Mouse (Mus musculus): ENCODE data around the gene Kmt2a. TPM values are rescaled to one million over a fixed set of nuclear protein-coding genes. Genes with fewer than 3 reads are reported as not detected.

Gene Kmt2a
- total RNA-seq, 4 experiments from 2014 or later = 63.4 to 103 (median 80.1) TPM

DNA sequence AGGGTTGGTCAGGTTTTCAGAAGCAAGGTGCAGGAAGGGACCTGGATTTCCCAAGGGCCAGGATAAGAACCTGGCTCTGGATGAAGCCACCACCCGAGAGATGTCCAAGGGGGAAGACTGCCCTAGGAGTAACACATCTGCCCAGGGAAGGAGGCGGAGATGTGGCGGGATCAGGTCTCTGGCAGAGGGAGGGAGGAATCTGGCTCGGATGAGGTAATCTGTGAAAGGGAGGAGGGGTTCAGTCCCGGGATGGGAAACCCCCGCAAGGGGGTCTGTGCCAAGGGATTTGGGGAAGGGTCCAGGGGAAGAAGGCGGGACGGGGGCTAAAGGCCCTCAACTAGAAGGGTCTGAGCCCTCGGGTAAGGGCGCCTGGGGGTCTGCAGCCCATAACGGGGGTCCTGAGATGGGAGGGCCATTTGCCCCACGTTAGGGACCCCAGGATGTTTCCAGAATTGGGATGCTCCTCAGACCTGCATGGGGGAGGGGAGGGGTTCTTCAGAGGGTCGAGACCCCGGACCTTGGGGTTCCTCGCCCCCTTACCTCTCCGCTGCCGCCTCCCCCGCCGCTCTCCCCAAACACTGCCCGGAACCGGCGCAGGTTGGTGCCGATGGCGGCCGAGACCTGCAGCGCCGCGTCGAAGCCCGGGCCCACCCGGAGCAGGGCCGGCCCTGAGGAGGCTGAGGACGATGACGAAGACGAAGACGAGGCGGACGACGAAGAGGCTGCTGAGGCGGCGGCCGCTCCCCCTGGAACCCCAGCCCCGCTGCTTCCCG, 601 bp downstream of the Kmt2a start:
- peak in 1 of 2 experiments; percentile 37 for DNase-seq (ENCODE audit: low spot score in 2 of 2)

DNA sequence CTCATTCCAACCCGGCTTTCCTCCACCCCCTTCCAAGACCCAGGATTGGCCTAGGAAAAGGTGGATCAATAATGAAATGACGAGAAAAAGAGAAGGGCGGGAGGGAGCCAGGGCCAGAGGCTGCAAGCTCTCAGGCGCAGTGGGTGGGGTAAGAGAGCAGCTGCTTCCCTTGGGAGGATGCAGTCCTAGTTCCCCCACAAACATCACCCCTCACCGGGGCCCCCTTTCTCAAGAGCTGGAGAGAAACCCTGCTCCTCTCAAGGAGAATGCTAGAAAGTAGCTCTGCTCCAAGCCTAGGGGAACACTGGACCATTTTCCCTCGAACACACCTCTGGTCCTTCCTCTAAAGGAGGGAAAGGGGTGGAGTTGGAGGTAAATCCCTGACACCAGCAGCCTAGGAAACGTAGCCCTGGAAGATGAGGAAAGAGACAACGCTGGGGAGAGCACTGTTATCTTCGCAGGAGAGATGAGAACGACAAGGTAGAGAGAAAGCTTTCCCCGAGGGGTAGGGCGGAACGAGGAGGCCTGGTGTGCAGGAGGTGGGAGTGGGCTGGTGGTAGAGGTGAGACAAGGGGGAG, 1.3 kb downstream of the Kmt2a start:
- no peak for DNase-seq (ENCODE audit: low spot score in 2 of 2)

DNA sequence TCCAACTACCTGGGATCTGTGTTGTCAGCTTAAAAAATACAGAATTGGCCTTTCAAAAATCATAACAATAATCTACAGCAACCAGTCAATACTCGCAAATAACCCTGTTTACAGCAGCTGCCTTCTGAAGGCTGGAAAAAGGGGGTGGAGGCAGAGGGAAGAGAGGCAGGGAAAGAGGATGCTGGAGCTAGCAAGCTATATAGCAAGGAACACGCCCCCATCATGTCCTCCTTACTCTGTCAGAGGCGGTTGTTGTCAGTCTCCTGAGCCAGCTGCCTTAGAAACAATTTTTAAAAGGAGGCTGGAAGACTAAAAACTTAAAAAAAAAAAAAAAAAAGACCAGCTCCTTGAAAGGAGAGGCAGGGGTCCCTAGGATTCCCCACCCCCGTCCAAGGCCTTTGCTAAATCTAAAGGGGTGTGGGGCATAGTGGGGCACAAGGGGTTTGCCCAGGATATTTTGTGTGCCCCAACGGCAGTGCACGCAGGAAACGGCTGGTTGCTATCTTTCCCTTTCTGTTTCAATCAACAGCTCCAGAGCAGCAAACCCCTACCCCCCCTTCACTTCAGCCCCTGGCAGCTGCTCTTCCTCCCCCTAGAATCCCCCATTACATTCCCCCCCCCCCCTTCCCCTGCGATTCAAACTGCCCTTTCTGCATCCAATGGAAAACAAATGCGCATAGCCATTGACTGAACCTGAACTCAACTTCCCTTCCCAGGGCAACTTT, 2.2 kb downstream of the Kmt2a start:
- no peak for DNase-seq (ENCODE audit: low spot score in 2 of 2)

DNA sequence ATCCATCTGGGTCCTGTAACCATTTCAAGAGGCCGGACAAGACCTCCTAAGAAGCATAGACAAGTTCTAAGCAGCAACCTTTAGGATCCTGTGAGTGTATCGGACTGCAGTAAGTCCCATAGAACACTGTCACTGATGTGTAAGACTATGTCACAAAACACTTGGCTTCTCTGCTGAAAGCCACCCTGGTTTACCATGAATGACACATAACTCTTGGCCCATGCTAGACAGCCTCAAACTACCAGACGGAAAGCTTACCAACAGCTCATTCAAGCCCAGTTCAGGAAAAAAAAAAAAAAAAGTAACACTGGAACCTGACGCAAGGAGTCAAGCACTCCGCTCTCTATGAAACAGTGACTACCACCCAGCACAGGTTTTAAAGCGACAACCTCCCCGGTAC, 3.4 kb downstream of the Kmt2a start:
- DNase-seq (ENCODE audit: low spot score in 2 of 2) = no peak

DNA sequence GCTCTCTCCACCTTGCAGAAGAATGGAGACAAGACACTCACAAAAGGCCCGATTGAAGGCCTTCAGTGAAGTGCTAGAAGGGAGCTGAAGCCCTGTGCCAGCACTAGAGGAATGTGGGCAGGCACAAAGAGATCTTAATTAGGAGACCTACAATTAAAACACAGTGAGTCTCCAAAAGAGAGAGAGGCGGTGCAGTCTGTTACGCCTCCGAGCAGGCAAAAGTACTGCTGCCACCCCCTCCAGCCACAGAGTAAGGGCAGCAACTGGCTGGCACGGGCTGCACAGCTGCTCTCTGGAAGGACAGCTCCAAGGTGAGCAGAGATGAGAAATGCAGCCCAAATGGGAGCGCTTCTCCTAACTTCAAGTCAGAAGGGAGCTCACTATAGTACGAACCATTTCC, 5.6 kb downstream of the Kmt2a start:
- DNase-seq (ENCODE audit: low spot score in 2 of 2) = peak; percentile 48

DNA sequence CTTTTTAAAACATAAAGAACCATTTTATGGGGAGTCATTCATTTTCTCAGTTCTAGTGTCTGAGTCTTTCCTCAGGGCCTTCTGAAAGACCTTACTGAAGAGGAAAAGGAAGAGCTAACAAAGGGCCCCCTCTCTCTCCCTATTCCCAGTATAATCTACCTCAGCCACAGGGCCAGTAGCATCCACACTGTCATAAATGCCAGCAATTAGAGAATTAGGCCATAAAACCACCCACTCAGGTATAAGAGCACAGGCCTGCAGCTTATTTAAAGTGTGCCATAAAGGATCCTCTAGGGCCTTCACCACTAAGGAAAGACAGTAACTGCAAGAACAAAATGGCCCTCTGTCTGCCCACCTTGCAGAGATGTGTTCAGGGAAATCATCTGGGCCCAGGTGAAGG, 6.9 kb downstream of the Kmt2a start:
- DNase-seq (ENCODE audit: low spot score in 2 of 2) = no peak

DNA sequence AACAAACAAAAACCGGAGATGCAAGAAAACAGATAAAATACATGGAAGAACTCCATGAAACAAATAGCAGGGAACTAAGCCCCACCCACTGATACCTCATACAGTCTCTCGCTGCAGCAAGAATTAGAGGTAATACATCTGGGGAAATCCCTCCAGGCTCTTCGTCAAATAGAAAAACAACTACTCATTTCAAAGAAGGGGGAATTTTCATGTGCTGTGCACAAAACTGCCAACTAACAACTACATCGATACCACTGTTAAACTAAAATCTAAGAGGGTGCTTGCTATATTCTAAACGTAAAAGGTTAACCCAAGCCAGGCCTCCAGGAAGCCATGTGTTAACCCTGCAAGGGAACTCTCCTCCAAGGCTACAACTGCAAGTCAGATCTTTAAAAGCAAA, 7.4 kb downstream of the Kmt2a start:
- no peak for DNase-seq (ENCODE audit: low spot score in 2 of 2)

DNA sequence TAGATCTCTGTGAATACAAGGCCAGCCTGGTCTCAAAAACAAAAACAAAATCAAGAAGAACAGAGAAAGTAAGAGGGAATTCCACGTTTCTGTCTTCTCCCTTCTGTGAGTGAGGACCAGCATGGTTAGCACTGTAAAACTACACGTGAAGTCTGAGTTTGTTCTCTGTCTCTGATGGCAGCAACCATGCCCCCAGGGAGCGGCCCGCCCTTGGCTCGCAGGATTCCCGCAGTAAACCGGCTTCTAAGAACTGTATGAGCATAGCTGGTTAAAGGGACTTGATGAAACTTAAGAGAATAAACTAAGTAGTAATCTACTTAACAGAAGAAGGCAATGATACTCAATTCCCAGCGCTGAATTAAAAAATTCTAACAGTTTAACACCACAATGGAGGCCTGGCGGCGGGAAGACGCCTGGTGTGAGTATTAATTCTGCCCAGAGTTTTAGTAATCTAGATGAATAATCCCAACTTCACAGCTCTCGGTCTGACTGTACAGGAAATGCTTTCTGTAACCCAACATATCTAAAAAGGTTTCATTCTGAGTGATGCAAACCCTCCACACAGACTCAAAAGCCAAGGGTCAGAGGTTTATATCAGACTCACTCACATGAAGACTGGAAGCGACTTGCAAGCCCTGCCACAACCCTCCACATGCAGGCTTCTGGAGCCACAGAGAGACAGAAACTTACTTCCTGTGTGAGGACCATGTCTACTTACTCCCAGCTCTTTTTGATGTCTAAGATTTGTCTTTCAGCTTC, 12.6 kb downstream of the Kmt2a start:
- no peak for DNase-seq (ENCODE audit: low spot score in 2 of 2)

DNA sequence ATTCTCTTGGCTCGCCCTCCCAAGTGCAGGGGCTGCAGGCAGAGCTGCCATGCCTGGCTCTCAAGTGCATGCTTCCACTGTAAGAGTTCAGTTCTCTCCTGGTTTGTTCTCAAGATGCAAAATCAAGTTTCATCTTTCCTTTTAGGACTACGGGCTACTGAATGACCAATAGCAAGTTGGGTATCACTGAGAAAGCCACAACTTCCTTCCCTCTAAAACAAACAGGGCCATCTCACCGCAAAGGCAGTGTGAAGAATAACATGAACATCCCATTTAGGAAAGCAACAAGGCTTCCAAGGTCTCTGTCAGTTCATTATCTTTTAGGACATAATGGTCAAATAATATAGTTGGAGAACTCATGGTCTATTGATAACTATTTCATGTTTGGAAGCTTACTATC, 13.4 kb downstream of the Kmt2a start:
- DNase-seq (ENCODE audit: low spot score in 2 of 2) = no peak

DNA sequence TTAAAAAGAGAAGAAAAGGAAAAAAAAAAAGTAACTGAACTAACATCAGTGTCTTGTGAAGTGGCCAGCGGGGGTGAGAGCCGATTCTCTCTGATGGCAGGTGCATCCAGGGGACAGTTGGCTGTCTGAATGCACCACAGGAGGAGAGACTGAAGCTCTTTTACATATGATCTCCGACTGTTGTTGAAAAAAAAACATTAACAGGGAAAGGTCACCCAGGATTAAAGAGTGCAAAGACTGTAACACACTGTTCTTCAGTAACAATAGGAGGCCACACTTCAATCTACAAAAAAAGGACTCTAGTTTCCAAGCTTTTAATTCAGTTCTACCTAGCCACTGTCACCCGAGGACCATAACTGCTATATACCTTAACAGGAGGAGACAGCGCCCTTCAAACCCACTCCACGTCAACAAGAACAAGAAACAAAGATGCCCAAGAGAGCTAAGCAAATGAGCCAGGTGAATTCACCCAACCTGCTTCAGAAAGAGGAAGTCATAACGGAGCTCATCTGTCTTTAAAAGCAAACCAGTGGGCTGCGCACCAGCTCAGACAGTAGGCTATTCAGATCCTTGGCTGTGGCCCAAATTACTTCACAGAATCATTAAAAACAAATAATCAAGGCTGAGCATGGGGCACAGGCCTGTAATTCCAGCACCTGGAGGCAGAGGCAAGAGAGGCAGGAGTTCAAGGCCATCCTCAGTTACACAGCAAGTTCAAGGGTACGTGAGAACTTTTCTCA, 14.4 kb downstream of the Kmt2a start:
- no peak for DNase-seq (ENCODE audit: low spot score in 2 of 2)

DNA sequence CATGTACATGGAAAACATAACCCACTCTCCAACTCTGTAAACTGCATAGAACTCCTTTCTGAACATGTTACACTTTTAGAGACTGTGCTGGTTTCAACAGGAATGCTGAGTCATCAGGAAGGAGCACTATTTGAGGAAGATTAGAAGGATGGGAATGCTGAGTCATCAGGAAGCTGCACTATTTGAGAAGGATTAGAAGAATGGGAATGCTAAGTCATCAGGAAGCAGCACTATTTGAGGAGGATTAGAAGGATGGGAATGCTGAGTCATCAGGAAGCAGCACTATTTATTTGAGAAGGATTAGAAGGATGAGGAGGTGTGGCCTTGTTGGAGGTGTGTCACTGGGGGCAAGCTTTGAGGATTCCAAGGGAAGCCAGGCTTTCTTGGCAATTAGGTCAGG, 20.0 kb downstream of the Kmt2a start:
- DNase-seq (ENCODE audit: low spot score in 2 of 2) = no peak

DNA sequence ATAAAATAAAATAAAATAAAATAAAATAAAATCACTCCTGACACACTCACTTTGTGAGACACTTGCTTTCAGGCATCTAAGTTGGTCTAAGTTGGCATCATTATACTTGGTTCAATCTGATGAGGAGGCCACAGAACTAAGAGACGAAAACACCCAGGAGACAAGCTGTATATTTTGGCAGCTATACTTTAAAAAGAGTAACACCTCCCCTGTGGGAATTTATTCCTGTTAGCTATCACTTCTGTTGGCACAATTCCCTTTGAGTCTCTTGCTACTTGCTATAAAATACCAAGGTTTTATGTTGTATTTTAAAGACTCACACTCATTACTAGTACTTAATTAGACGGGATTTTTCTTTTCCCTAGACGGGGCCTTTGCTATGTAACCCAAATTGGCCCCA, 22.4 kb downstream of the Kmt2a start:
- DNase-seq (ENCODE audit: low spot score in 2 of 2) = no peak

DNA sequence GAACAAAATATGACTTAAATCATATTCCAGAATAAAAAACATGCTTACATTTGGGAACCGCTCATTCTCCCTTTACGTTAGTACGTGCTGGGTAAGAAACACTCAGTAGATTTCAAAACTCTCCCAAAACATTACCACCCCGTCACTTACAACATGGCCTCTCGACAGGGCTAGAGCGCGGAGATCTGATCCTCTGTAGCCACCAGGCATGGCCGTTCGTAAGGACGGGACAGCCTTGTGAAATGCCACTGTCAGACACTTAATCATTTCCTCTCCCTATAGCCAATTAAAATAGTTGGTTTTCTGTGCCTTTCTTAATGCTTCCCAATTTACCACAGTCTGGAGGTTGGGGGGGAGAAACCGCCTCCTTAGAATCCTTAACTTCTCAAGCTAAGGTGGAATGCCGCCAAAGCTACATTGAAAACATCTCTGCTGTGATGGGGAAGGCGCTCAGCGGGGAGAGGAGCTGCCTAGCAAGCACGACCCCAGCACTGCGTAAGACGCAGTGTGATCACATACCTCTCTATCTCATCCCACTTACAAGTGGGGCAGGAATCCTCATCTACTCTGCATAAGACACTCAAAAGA, 23.6 kb downstream of the Kmt2a start:
- DNase-seq (ENCODE audit: low spot score in 2 of 2) = no peak

DNA sequence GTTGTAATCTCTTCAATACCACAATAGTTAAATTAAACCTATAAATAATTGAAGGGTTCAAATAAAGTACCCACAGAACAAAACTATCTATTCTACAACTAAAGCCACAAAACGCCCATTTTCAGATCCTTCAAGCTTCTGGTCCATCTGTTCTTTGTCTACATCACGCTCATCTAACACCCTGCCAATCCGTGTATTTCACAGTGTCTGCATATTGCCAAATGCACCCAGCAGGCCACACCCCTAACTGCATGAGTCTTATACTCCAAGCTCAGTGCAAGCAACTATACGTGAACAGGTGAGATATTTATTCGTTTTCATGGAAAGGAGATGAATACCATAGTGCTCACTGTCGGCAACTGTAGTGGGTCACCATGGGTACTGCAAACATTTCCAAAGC, 25.9 kb downstream of the Kmt2a start:
- DNase-seq (ENCODE audit: low spot score in 2 of 2) = no peak

DNA sequence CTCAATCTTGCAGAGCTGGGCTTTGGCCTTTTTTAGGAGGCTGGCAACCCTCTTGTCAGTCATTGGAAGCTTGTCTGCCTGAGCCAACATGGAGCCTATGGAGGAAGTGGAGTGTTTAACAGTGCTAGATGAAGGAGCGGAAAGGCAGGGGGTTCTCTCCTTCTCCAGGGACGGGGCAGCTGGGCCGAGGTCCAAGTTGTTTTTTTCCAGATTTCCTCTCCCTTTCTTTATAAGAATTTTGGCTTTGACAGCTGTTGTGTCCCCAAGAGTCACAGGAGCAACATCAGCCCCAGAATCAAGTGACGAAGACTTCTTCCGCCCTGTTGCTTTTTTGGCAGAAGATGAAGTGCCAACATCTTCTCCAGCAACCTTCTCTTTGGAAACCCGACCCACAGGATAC, 33.6 kb downstream of the Kmt2a start:
- no peak for DNase-seq (ENCODE audit: low spot score in 2 of 2)

DNA sequence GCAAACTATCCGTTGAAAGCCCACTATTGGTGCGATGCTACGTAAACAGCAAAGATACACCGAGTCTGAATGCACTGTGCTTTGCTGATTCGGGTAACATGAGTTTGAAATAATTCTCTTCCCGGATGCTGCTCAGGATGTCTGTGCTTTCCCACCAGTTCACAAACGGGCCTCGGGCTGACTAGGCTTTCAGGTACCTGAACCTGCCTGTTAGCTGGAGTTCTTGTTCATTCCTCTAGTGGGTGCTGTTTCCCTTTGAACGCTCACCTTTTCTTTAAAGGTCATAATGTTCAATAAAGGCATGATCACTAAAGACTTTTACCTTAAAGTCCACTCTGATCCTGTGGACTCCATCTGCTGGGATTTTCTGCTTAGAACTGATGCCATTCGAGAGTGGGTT, 39.9 kb downstream of the Kmt2a start:
- DNase-seq (ENCODE audit: low spot score in 2 of 2) = no peak

DNA sequence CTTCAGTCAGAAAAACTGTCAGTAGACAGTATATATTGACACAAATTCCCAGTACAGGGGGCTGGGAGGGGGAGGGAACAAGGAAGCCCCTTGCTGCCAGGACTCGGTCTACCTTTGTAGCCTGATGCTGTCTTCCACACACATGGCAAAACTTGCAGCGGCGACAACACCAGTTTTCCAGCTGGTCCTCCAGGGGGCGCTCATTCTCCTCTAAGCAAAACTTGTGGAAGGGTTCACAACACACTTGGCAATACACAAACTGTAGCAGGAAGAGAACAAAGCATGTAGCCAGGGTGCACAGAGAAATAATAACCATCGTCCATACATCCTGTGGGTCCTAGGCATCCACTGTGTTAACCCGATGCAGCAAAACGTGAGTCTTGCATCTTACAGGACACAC, 44.7 kb downstream of the Kmt2a start:
- peak; percentile 42 to 73 for DNase-seq (ENCODE audit: low spot score in 2 of 2)

DNA sequence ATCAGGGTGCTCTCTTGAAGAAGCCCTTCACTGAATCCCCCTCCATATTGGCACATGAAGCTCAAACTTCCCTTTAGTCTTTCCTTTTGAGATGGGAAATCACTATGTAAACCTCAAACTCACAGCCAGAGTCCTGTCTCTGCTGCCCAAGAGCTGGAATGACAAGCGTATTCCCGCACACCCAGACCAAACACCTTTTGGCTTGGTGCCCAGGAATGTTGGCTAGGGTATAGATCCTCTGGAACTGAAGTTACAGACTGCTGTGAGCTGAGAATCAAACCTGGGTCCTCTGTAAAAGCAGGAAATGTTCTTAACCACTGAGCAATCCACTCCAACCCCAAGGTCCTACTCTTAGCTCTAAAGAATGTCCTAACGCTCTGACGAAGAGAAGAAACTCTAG, 48.7 kb downstream of the Kmt2a start:
- DNase-seq (ENCODE audit: low spot score in 2 of 2) = no peak

DNA sequence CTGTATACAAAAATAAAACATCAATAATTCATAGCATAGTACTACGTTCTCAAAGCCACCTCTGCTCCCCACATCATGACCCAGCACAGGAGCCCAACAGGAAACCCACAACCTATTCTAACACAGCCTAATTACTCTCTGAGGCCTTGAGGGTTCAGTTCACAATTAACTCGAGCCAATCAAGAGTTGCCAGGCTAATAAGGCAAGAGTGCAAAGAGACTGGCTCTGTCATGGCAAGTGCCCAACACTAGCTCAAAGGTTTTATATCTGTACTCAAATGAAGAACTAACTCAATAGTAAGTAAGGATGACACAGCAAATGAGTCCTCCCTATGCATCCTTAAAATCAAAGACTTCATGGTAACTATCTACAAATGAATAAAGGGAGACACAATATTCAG, 50.6 kb downstream of the Kmt2a start:
- no peak for DNase-seq (ENCODE audit: low spot score in 2 of 2)

DNA sequence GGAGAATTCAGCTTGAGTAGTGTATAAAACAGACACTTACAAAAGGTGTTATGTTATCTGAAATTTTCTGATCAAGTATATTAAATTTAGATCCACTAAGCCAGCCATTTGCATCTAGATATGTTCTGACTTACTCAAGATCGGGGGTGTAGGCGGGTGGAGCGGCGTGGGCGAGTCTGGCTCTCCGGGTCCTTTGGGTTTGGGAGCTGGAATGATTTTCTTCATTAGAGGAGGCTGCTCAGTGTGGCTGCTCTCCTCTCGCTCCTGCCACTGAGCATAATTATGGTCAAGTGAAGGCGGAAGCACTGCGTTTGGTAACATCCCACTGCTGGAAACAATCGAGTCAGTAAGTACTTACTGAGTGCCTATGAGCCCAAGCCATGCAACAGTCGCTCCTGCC, 52.2 kb downstream of the Kmt2a start:
- peak in 1 of 2 experiments; percentile 46 for DNase-seq (ENCODE audit: low spot score in 2 of 2)

DNA sequence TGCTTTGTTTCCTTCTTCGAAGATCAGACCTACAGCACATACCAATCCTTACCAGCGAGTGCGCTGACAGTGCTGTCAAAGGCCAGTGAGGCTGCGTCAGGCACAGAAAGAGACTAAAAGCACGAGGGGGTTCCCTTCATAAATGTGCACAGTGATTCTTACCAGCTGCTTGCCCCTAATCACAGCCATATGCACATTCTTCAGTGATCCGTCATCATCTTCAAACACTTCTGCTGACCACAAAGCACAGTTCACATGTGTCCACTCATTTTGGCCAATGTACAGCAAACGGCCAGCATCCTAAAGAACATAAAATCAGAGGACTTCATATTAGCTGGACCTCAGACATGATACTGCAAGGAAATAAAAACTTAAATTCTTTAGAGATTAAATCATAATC, 54.4 kb downstream of the Kmt2a start:
- DNase-seq (ENCODE audit: low spot score in 2 of 2) = no peak
